Mouse (Mus musculus) thymus, postnatal 10 days (tissue): ENCODE measurements around the gene Vars2.

Experiments
- DNase-seq, 2 experiments: peaks; one replicate each; pipeline ENCODE4 v3.0.0; 2021; ENCODE audit warnings: low spot score in 2 of 2

The Vars2 gene

DNA sequence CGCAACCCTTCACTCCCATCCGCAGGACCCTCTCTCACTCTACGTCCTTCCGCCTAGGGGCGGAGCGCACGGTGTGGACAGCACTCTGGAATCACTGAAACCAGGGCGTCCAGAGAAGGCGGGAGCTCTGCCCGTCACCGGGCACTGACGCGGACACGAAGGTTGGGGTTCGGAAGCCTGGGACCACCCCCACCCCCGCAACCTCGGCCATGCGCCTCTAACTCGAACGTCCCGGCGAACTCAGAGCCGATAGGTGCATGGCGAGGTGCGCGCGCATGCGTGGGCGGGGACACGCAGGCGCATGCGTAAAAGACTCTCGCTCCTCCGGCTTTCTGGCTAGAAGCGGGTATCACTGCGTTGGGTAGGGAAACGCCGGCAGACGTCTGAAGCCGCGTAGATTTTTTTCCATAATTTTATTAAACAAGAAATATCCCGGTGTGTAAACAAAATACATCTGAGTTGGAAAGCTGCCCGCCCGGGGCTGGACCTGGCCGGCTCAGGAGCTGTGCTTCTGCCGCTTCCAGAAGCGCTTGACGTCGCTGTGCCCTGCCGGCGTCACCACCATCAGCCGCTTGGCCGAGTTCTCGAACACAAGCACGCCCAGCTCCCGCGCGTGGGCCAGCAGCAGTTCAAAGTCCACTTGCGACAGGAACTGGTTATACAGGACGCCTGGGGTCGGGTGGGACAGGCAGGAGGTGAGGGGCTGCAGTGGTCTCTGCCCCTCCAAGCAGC, at the start of gene Vars2:
Vars2 (minus strand) TSS at position 259 of the 732 bp plus-strand sequence.
- peak; percentile 94 to 98 for DNase-seq

DNA sequence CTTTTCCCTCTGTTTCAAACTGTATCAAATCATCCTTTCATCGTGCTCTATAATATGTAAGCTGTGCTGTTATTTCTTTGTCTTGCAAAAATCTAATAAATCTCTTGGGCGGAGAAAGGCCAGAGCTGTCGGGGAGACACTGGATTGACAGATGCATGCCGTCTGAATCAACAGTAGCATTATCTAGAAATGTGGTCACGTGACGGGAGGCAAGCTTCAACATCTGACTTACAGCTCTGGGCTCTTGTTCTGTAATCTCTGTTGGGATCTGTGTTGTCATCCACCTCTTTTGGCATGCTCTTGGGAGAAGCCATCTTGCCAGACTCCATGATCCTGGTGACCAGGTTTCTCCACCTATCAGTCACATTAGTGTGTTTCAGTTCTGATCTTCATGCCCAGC, 49.7 kb upstream of the Vars2 start:
- DNase-seq = no peak

DNA sequence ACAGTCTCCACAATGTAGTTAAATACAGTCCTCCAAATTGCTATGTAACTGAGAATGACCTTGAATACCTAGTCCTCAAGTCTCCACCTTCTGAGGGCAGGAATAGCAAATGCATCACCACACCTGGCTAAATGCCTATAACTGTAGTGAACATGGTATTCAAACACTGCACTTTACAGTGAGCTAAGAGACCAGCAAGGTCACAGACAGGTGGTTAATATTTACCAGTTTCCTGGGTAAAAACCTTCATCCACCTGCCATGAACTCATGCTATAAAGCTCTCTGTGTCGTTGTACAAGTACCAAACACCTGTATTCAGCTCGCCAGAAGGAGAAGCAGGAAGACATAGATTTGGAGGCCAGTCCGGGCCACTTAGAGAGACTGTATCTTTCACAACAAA, 48.7 kb upstream of the Vars2 start:
- no peak for DNase-seq

DNA sequence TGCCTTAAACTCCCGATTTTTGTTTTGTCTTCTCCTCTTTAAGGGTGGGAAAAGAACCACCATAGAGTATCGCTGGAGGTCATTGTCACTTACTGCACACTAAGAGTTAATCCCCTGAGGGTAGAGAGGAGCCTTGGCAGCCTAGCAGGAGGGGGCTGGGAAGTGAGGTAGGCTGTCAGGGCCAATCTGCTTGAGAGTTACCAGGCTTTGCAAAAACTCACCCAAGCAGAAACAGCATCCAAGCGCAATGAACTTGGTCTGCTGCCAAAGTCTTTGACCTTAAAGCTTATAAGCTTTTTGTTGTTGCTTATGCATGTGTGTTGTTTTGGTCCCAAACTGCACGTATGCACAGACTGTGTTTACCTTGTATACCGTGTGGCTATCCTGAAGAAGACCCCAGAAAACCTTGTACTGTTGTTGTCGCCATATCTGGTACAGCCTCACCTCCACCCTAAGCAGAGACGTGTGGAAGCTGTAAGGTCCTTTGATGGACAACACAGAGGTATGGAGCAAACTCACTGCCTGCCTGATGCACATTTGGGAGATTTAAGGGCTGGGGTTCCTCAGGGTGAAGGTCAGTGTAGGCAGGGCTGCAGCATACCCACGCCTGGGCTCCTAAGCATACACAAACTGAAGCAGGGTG, 43.4 kb upstream of the Vars2 start:
- no peak for DNase-seq

DNA sequence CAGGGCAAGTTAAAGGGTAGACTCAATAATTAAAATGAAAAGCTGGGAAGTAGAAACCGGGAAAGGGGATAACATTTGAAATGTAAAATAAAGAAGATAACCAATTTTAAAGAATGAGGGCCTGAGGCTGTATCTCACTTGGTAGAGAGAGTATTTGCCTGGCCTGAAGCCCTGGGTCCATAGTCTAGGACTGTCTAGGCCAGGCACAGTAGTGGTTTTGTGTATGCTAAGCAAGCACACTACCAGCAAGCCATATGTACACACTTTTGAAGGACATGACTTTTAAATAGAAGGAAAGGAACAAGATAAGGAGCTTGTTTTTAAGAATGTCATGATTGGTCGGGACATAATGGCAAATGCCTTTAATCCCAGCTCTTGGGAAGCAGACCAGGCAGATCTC, 41.2 kb upstream of the Vars2 start:
- no peak for DNase-seq

DNA sequence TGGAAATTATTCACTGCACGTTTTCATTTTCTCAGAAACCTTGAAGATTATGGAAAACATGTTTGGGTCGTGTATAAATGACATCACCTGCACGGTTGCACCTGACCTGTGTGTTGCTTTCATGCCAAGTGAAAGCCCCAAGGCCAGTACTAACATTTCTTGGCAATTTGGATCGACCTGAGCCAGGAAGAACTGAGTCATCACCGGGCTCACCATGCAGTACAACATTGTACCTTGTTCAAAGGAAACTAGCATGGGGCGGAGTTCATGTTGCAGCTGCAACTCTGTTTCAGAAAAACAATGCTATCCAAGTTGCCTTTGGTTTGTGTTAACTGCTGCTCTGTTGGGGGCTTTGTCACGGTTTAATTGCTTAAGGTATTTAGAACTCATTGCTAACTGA, 40.5 kb upstream of the Vars2 start:
- DNase-seq = peak; percentile 33 to 51

DNA sequence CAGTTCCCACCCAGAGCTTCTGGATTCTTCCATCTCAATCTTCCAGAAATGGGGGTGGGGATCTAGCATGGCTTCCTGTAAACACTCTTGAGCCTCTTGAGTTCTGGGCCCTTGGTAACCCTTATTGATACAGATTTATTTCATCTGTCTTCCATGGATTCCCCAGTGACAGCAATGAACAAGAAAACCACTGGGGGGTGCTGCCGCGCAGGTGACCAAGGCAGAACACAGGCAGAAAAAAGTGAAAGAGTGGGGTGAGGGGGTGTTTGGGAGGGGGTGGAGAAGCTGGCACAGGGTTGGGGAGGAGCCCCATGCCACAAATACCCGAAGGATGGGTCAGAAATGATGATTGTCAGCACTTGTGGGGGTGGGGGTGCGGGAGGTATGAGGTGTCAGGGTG, 38.4 kb upstream of the Vars2 start:
- peak; percentile 43 to 73 for DNase-seq

DNA sequence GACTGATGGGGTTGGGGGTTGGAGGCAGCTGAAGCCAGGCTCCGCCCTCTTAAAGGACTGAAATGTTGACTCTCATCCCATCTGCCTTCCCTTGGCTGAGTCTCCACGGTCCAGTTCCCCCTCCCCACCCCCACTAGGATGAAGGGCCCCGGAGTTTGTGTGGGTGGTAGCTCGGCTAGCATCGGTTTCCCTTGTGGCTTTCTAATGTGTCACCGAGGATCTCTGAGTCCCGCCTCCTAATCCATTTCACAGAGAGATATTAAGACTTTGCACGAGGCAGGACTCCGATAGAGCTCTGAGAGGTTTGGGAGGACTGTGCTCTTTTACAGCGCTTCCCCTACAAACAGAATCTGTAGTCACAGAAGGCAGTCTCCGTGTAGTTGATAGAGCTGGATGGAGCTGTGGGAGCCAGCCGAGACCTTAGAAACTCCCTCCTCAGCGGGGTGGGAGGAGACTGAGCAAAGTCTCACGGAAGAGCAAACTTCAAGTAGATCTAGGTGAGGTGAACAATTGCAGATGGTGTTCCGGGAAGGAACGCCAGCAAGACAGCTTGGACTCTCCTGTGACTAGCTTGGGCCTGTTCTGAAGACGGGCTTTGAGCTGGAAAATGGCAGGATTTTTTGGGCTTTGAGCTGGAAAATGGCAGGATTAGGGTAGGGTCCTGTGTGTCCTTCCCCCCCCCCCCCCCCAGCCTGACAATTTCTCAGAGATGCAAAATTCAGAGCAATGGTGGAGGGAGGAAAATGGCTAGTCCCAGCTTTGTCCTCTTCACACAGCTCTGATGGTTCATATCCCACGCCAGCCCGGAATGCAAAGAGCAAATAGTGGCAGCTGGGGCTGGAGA, 37.5 kb upstream of the Vars2 start, which contains the start of gene Ddr1:
Ddr1 (minus strand) TSS at position 1 of the 844 bp plus-strand sequence.
- peak; percentile 34 to 44 for DNase-seq

DNA sequence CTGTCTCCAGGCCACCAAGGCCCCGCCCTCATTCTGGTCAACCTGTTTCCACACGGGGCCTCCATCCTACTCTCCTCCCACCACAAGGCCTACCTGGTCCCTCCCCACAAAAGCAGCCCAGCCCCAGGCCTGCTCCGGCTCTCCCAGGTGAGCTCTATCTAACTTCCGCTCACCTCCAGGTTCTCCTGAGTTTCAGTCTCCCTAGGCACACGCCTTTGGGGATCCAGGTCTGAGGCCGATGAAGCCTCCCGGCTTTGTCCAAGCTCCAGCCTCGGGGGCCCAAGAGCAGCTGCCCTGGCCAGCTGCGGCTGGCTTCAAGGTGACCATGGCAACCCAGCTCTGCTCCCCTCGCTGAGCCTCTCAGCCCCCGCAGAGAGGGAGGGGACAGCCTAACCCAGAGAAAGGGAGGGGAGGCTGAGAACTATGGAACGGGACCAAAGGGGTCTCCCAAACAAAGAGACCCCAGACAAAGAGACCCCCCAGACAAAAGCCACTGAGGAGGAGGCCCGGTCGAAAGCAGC, 36.4 kb upstream of the Vars2 start:
- no peak for DNase-seq

DNA sequence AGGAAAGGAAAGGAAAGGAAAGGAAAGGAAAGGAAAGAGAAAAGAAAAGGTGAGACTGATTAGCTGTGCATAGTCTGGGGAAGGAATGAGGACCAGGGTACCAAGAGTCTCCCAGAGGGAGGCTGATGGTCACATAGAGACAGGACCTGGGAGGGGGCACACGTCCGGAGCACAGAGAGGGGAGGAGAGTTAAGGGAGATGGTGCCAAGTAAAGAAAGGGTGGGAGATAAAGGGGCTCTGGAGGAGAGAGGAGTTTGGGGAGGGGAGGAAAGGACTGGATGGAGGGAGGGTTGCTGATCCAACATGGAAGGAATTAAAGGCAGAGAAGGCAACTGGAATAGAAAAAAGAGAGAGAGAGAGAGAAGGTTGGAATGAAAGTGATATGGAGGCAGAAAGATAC, 35.7 kb upstream of the Vars2 start:
- DNase-seq = no peak

DNA sequence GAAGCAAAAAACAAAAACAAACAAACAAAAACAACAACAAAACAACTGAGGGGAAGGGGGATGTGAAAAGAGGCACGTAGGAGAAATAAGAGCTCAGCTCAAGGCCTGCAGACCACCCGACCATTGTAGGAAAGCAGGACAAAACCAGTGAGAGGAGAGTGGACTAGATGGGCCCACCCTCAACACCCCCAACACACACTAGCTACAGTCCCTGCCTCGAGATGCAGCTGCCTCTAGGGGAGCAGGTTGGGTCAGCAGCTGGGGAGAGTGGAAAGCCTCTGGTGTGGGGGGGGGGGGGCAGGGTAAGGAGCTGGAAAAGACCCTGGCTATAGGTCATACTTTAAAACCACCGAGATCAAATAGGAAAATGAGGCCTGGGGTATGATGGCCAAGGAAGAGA, 35.2 kb upstream of the Vars2 start:
- DNase-seq = no peak

DNA sequence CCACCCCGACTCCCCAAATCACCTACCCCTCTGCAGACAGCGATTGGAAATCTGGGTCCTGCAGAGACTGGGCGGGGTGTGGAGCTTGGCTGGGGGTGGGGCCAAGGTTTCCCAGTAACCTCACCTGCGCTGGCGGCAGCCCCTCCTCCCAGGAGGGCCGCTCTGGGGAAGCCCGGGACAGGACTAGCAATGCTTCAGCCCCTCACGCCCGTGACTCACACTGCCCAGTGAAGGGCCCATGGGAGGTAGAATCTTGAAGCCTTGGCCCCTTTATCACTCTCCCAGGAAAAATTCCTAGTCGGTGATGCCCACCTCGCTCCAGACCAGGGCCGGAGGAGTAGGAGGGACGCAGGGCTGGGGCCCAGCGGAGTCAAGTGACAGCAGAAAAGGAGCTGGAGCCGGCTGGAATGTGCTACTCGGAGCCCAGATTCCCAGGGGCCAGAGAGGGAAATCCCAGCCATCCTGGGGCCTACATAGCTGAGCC, 34.6 kb upstream of the Vars2 start:
- no peak for DNase-seq

DNA sequence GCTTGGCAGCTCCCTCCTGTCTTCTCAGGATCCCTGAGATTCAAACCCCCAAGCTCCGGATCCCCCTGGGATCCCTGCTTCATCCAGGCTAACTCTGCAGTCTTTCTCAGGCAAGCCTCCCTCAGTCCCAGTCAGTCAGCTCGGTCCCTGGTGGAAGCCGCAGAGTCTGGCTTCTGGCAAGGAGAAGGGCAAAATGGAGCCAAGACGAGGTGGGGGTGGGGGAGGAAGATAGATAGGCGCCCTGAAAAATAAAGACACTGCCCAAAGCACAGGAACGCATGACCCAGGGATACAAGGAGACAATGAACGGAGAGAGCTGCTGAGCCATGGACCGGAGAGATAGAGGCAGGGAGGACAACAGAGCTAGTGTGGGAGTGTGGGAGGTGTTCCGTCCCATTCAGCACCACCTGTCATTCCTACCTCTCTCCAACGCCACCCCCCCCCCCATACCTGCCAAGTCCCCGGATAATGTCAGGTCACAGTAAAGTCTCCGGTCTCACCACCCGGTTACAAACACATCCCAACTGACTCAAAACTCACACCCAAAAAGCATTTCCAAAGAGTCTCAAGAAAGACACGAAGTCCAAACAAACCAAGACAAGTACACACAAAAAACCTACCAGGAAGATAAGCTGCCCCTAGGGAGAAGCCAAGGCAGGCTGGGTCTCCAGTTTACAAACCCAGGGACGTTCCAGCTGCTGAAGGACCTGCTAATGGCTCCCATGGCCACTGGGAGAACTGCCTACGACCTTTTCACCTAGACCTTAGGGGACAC, 34.0 kb upstream of the Vars2 start:
- DNase-seq = no peak

DNA sequence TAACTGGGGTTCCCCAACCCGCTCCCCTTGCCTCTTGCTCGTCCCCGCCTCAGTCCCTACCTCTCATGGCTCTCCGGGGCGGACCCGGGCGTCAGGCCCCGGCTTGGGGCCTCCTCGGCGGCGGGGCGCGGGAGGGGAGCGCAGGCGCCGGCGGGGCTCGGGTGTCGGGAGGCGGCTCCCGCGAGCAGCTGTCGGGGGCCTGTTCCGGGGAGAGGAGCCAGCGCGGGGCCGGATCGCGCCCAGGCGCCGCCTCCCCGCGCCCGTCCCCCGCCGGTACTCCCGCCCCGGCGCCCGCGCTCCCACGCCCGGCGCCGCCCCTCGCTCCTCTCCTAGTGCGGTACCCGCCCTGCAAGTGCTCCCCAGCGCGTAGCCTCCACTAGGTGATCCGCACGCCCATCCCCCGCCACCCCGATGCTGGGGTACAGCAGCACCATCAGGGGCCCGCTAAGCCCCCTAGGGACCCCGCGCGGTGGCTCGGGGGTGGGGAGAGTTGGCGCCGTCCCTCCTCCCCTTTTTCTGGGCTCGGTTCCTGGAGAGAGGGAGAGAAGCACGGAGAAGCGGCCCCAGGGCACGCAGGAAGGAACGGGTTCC, 33.1 kb upstream of the Vars2 start:
- peak; percentile 68 to 74 for DNase-seq

DNA sequence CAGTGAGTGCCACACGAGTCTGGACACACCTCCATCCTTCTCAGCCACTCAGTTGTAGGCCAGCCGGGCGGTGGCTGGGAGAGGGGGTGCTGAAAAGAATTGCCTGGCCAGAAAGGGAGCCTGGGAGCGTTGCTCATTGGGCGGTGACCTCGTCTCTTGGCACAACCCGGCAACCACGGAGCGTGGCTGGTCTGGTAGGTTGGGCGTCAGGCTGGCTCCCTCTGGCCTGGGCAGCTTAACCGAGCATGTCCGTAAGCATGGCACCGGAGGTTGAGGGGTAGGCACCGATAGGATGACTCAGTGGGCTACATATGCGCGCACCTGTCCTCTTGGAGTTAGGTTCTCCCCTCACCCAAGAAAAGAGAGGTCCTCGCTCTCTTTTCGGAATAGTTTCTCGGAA, 32.5 kb upstream of the Vars2 start:
- peak in 1 of 2 experiments; percentile 25 for DNase-seq

DNA sequence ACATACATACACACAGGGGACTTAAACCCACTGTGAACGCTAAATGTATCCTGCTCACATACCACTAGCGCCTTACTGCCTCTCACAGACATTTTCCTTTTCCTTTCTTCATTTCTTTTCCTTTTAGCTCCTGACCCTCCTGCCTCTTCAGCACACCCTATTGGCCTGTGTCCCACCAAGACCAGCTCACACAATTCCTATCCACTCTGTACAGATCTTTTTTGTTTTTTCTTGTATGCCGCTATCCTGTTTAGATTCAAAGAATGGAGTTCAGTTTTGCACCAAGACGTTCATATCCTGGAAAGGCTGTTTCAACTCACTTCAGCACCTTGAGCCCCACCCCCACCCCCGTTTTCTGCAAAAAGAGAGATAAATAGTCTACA, 31.1 kb upstream of the Vars2 start:
- no peak for DNase-seq

DNA sequence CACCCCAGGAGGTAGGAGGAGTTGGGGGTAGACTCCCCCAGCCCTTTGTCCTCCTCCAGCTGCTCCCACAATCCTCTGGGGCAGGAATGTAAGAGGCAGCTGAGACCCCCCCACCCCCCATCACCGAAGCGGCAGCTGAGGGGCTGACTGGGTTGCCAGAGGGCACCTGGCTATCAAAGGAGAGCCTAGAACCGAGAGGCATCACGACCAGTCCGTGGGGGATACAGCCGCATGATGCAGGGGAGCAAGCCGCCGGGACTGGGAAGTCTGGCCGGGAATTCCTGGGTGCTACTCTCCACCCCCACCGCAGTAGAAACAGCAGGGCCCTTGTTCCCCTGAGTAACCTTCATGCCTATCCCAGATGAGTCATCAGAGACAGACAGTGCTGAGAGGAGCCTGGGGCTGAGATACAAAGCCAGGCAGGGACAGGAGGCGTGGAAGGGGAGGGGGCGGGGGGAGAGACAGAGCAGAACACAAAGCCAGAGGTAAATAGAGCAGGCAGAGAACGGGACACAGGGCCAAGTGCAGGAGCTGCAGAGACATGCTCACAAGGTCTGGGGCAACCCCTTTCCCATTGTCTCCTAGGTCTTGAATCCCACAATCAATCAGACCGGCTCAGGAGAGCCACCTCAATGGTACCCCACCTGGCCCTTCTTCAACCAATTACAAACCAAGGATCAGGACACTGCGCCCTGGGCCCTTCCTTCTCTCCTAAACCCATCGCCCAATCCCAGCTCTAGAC, 30.5 kb upstream of the Vars2 start:
- no peak for DNase-seq

DNA sequence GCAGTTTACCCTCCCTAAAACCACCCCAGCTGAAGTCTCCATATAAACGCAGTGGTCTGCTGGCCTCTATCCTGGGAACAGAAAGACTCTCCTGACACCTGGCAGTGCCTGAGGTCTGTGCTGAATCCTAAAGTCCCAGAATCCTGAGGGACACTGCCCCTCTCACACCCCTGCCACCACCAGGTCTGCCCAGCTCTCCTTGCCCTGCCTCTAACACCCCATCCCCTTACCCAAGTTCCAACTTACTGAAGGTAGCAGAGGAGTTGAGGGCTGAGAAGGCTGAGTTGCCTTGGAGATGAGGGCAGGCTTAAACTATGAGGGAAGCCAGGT, 30.0 kb upstream of the Vars2 start:
- DNase-seq = no peak

DNA sequence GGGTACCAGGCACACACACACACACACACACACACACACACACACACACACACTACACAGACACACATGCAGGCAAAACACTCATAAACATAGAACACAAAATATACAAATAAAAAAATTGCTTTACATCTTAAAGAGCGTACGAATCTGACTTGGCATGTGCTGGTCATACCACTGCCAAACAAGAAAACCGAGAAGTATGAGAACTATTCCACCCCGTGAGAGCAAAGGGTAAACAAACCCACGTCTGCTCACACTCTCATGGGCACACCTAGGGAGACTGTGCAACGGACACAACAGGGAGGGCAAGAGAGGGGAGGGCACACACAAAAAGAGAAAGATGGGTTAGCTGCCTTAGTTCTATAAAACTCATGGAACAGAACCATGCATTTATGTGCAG, 29.3 kb upstream of the Vars2 start:
- no peak for DNase-seq

DNA sequence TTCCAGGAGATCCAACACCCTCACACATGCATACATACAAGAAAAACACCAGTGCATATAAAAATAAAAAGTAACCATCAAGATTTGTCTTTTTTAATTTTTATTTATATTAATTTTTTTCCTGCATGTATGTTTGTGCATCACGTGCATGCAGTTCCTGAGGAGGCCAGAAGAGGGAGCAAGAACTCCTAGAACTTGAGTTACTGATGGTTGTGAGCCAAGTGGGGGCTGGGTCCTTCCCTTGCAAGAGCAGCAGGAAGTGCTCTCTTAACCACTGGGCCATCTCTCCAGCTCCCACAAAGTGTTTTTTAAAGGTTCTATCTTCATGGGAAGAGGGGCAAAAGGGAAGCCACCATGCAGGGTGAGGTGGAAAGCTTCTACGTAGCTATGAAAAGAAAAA, 27.9 kb upstream of the Vars2 start:
- DNase-seq = peak; percentile 48 to 66

DNA sequence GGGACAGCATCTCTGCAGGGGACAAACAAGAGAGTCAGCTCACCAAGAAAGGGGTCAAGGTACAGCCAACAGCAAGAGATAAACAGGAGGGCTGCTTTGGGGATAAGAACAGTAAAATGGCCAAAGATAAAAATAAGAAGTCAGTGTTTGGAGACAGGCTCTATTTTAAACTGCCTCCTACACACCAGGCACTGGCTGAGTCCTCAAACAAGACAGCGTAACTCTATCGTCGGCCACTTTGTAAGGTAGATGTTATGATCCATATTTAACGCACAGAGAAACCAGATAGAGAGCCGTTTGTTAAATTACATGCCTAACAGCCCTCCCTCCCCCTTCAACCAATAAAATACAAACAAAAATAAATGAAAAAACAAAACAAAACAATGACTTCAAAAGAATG, 26.5 kb upstream of the Vars2 start:
- DNase-seq = no peak
